Mouse (Mus musculus): ENCODE results near the gene Pcp4l1.
"Not testable (repeated sequence)": the region's sequence is repeated elsewhere in the genome, so short reads cannot be mapped to it uniquely, and the experiment has no call there.

DNA sequence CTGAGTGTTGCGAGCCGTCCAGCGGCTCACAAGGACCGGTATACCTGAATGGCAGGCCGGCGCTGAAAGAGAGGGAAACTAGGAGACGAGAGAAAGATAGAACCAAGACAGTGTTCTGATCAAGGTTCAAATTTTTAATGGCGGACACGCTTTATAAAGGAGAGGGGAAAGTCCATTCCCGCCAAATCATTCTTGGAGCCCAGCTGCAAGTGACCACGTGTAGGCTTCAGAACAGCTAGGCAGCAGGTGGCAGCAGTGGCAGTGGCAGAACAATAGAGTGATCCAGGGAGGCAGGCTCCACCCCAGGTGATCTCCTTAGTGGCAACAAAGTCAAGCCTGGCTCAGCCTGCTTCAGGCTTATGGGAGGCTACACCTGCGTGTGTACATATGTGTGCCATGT is 45.9 kb upstream of the Pcp4l1 start:
- TF ChIP-seq POLR2A (IDR thresholded peaks at IDR 0.05; ENCODE audit: borderline replicate concordance, extremely low read depth, low read depth, low read length); CTCF (IDR thresholded peaks at IDR 0.05; ENCODE audit: insufficient read depth, low read length): not testable (repeated sequence)

All from lung, adult 2 months (tissue).